Mouse (Mus musculus): ENCODE measurements around the gene Sdr9c7. TPM values are rescaled to one million over a fixed set of nuclear protein-coding genes. Genes with fewer than 3 reads are reported as not detected.

Sdr9c7 gene
- polyA plus RNA-seq, 2 experiments = 1.0 to 1.4 TPM

- TF ChIP-seq POLR2A (IDR thresholded peaks at IDR 0.05; ENCODE audit: borderline replicate concordance, extremely low read depth, insufficient read depth, insufficient read length) = no peak
- Histone ChIP-seq H3K9ac (ENCODE audit: low read depth, low read length, severe bottlenecking) (no peak overlapping the region), H3K4me3 (replicated peaks; ENCODE audit: low read length) (no peak overlapping the region), H3K9me3 (ENCODE audit: control insufficient read depth, low read length) (no peaks in the 10 kb centered on the region), H3K36me3 (ENCODE audit: control insufficient read depth, insufficient read depth, low read length) (no peaks in the 10 kb centered on the region), H3K4me2 (replicated peaks; ENCODE audit: low read depth, low read length, severe bottlenecking) (no peak overlapping the region), H3K27ac (replicated peaks; ENCODE audit: low read depth, low read length) (no peak overlapping the region), H3K4me1 (ENCODE audit: control insufficient read depth, insufficient read depth, low read length) (no peaks in the 10 kb centered on the region), H3K27me3 (ENCODE audit: control insufficient read depth, insufficient read depth, low read length) (no peaks in the 10 kb centered on the region)
- WGBS = 79% methylated on average over 9 of the region's 9 CpGs
- ATAC-seq (ENCODE audit: low FRiP score, low read depth) (no peak), DNase-seq (ENCODE audit: low spot score) (no peak)
Measured at GRCm38 (mm10) chr10:127951390-127951789, 53.1 kb downstream of the Sdr9c7 start.

- no peaks in the 10 kb centered on the region for H3K27me3 ChIP-seq (ENCODE audit: control insufficient read depth, insufficient read depth, low read length)
- no peaks in the 10 kb centered on the region for H3K36me3 ChIP-seq (ENCODE audit: control insufficient read depth, insufficient read depth, low read length)
- ATAC-seq (ENCODE audit: low FRiP score, low read depth) = no peak
- no peaks in the 10 kb centered on the region for H3K9me3 ChIP-seq (ENCODE audit: control insufficient read depth, low read length)
- no peak overlapping the region for H3K27ac ChIP-seq (replicated peaks; ENCODE audit: low read depth, low read length)
- WGBS = 71% methylated on average over 4 of the region's 4 CpGs
- H3K4me3 ChIP-seq (replicated peaks; ENCODE audit: low read length) = no peak overlapping the region
- H3K4me1 ChIP-seq (ENCODE audit: control insufficient read depth, insufficient read depth, low read length) = no peaks in the 10 kb centered on the region
- no peak overlapping the region for H3K9ac ChIP-seq (ENCODE audit: low read depth, low read length, severe bottlenecking)
- no peak for TF ChIP-seq POLR2A (IDR thresholded peaks at IDR 0.05; ENCODE audit: borderline replicate concordance, extremely low read depth, insufficient read depth, insufficient read length)
- no peak for DNase-seq (ENCODE audit: low spot score)
- no peak overlapping the region for H3K4me2 ChIP-seq (replicated peaks; ENCODE audit: low read depth, low read length, severe bottlenecking)
Measured at GRCm38 (mm10) chr10:127951821-127952220, 53.5 kb downstream of the Sdr9c7 start.

- TF ChIP-seq POLR2A (IDR thresholded peaks at IDR 0.05; ENCODE audit: borderline replicate concordance, extremely low read depth, insufficient read depth, insufficient read length) = no peak
- Histone ChIP-seq H3K36me3 (ENCODE audit: control insufficient read depth, insufficient read depth, low read length) (no peaks in the 10 kb centered on the region), H3K4me1 (ENCODE audit: control insufficient read depth, insufficient read depth, low read length) (no peaks in the 10 kb centered on the region)
Measured at GRCm38 (mm10) chr10:127955034-127955433, 56.7 kb downstream of the Sdr9c7 start.

GRCm38 (mm10) chr10:127956168-127956816 lies 58.0 kb downstream of the Sdr9c7 start:
- Histone ChIP-seq H3K9me3 (ENCODE audit: control insufficient read depth, low read length) (no peaks in the 10 kb centered on the region), H3K27ac (replicated peaks; ENCODE audit: low read depth, low read length) (no peak overlapping the region), H3K4me1 (ENCODE audit: control insufficient read depth, insufficient read depth, low read length) (no peaks in the 10 kb centered on the region), H3K4me2 (replicated peaks; ENCODE audit: low read depth, low read length, severe bottlenecking) (no peak overlapping the region), H3K36me3 (ENCODE audit: control insufficient read depth, insufficient read depth, low read length) (no peaks in the 10 kb centered on the region), H3K4me3 (replicated peaks; ENCODE audit: low read length) (no peak overlapping the region), H3K27me3 (ENCODE audit: control insufficient read depth, insufficient read depth, low read length) (no peaks in the 10 kb centered on the region), H3K9ac (ENCODE audit: low read depth, low read length, severe bottlenecking) (no peak overlapping the region)
- TF ChIP-seq POLR2A (IDR thresholded peaks at IDR 0.05; ENCODE audit: borderline replicate concordance, extremely low read depth, insufficient read depth, insufficient read length) = no peak
- DNase-seq (ENCODE audit: low spot score) = peak; percentile 59
- no peak for ATAC-seq (ENCODE audit: low FRiP score, low read depth)
- 55% methylated on average over 16 of the region's 16 CpGs for WGBS

More at GRCm38 (mm10) chr10:127955034-127955433, 56.7 kb downstream of the Sdr9c7 start:
- Histone ChIP-seq H3K27me3 (ENCODE audit: control insufficient read depth, insufficient read depth, low read length) (no peaks in the 10 kb centered on the region), H3K27ac (replicated peaks; ENCODE audit: low read depth, low read length) (no peak overlapping the region), H3K9ac (ENCODE audit: low read depth, low read length, severe bottlenecking) (no peak overlapping the region), H3K4me2 (replicated peaks; ENCODE audit: low read depth, low read length, severe bottlenecking) (no peak overlapping the region), H3K9me3 (ENCODE audit: control insufficient read depth, low read length) (no peaks in the 10 kb centered on the region), H3K4me3 (replicated peaks; ENCODE audit: low read length) (no peak overlapping the region)
- ATAC-seq (ENCODE audit: low FRiP score, low read depth) (no peak), DNase-seq (ENCODE audit: low spot score) (no peak)
- WGBS = 69% methylated on average over 4 of the region's 4 CpGs

GRCm38 (mm10) chr10:127959161-127959679 lies 60.9 kb downstream of the Sdr9c7 start:
- WGBS = 88% methylated on average over 7 of the region's 7 CpGs
- ATAC-seq (ENCODE audit: low FRiP score, low read depth) (no peak), DNase-seq (ENCODE audit: low spot score) (no peak)

More at GRCm38 (mm10) chr10:127959161-127959679, 60.9 kb downstream of the Sdr9c7 start:
- Histone ChIP-seq H3K4me1 (ENCODE audit: control insufficient read depth, insufficient read depth, low read length) (no peaks in the 10 kb centered on the region), H3K36me3 (ENCODE audit: control insufficient read depth, insufficient read depth, low read length) (no peaks in the 10 kb centered on the region), H3K4me3 (replicated peaks; ENCODE audit: low read length) (no peak overlapping the region), H3K9ac (ENCODE audit: low read depth, low read length, severe bottlenecking) (no peak overlapping the region), H3K27me3 (ENCODE audit: control insufficient read depth, insufficient read depth, low read length) (no peaks in the 10 kb centered on the region), H3K9me3 (ENCODE audit: control insufficient read depth, low read length) (no peaks in the 10 kb centered on the region), H3K27ac (replicated peaks; ENCODE audit: low read depth, low read length) (no peak overlapping the region), H3K4me2 (replicated peaks; ENCODE audit: low read depth, low read length, severe bottlenecking) (no peak overlapping the region)
- TF ChIP-seq POLR2A (IDR thresholded peaks at IDR 0.05; ENCODE audit: borderline replicate concordance, extremely low read depth, insufficient read depth, insufficient read length) = no peak

Other genes starting within 250 kb of the Sdr9c7 start
- 12.3 and 13.9 TPM in 2 replicates for gene Nemp1, start 231.6 kb upstream of the Sdr9c7 start, polyA plus RNA-seq (2012; rRNA removed)
- gene Nemp1, start 231.6 kb upstream of the Sdr9c7 start, polyA plus RNA-seq (2014; fragmentation: Nextera tagmentation; extraction: Ambion mirVana) = 9.0 and 10.2 TPM in 2 replicates
- gene Nab2, start 229.9 kb upstream of the Sdr9c7 start, polyA plus RNA-seq (2012; rRNA removed) = 64.5 and 68.3 TPM in 2 replicates
- gene Nab2, start 229.9 kb upstream of the Sdr9c7 start, polyA plus RNA-seq (2014; fragmentation: Nextera tagmentation; extraction: Ambion mirVana) = 16.4 and 19.9 TPM in 2 replicates
- gene Myo1a, start 193.3 kb upstream of the Sdr9c7 start, polyA plus RNA-seq (2012; rRNA removed) = 1.2 and 1.7 TPM in 2 replicates
- 0.30 and 0.48 TPM in 2 replicates for gene Myo1a, start 193.3 kb upstream of the Sdr9c7 start, polyA plus RNA-seq (2014; fragmentation: Nextera tagmentation; extraction: Ambion mirVana)
- 0.58 and 15.2 TPM in 2 replicates for gene Tac2, start 174.0 kb upstream of the Sdr9c7 start, polyA plus RNA-seq (2012; rRNA removed)
- 0.44 and 0.84 TPM in 2 replicates for gene Tac2, start 174.0 kb upstream of the Sdr9c7 start, polyA plus RNA-seq (2014; fragmentation: Nextera tagmentation; extraction: Ambion mirVana)
- gene Zbtb39, start 159.0 kb upstream of the Sdr9c7 start, polyA plus RNA-seq (2012; rRNA removed) = 10.7 and 12.5 TPM in 2 replicates
- gene Zbtb39, start 159.0 kb upstream of the Sdr9c7 start, polyA plus RNA-seq (2014; fragmentation: Nextera tagmentation; extraction: Ambion mirVana) = 4.2 and 4.4 TPM in 2 replicates
- gene Gpr182, start 146.8 kb upstream of the Sdr9c7 start, polyA plus RNA-seq (2012; rRNA removed) = 0.88 and 1.4 TPM in 2 replicates
- gene Gpr182, start 146.8 kb upstream of the Sdr9c7 start, polyA plus RNA-seq (2014; fragmentation: Nextera tagmentation; extraction: Ambion mirVana) = 0.39 and 0.40 TPM in 2 replicates
- 0.11 and 0.12 TPM in 2 replicates for gene Rdh1, start 138.8 kb upstream of the Sdr9c7 start, polyA plus RNA-seq (2012; rRNA removed)
- gene Rdh1, start 138.8 kb upstream of the Sdr9c7 start, polyA plus RNA-seq (2014; fragmentation: Nextera tagmentation; extraction: Ambion mirVana) = 0.08 TPM in 1 of 2 replicates, not detected in the other
- 0.15 and 0.16 TPM in 2 replicates for gene Rdh16f1, start 138.7 kb upstream of the Sdr9c7 start, polyA plus RNA-seq (2012; rRNA removed)
- 0.59 TPM in 1 of 2 replicates, not detected in the other for gene Rdh16f1, start 138.7 kb upstream of the Sdr9c7 start, polyA plus RNA-seq (2014; fragmentation: Nextera tagmentation; extraction: Ambion mirVana)
- 0.26 and 0.33 TPM in 2 replicates for gene Rdh9, start 122.1 kb upstream of the Sdr9c7 start, polyA plus RNA-seq (2012; rRNA removed)
- 0.30 TPM in 1 of 2 replicates, not detected in the other for gene Rdh9, start 122.1 kb upstream of the Sdr9c7 start, polyA plus RNA-seq (2014; fragmentation: Nextera tagmentation; extraction: Ambion mirVana)
- 0.10 TPM in 1 of 2 replicates, not detected in the other for gene Rdh16, start 97.4 kb upstream of the Sdr9c7 start, polyA plus RNA-seq (2012; rRNA removed)
- 0.06 TPM in 1 of 2 replicates, not detected in the other for gene Rdh16, start 97.4 kb upstream of the Sdr9c7 start, polyA plus RNA-seq (2014; fragmentation: Nextera tagmentation; extraction: Ambion mirVana)
- gene Rdh19, start 48.6 kb upstream of the Sdr9c7 start, polyA plus RNA-seq (2012; rRNA removed) = not detected in 2 replicates
- gene Rdh19, start 48.6 kb upstream of the Sdr9c7 start, polyA plus RNA-seq (2014; fragmentation: Nextera tagmentation; extraction: Ambion mirVana) = not detected in 2 replicates
- gene Rdh16f2, start 32.0 kb upstream of the Sdr9c7 start, polyA plus RNA-seq (2012; rRNA removed) = not detected in 2 replicates
- not detected in 2 replicates for gene Rdh16f2, start 32.0 kb upstream of the Sdr9c7 start, polyA plus RNA-seq (2014; fragmentation: Nextera tagmentation; extraction: Ambion mirVana)
- gene Rdh7, start 9.7 kb upstream of the Sdr9c7 start, polyA plus RNA-seq (2012; rRNA removed) = 0.05 TPM in 1 of 2 replicates, not detected in the other
- not detected in 2 replicates for gene Rdh7, start 9.7 kb upstream of the Sdr9c7 start, polyA plus RNA-seq (2014; fragmentation: Nextera tagmentation; extraction: Ambion mirVana)
- not detected in 2 replicates for gene Hsd17b6, start 109.1 kb downstream of the Sdr9c7 start, polyA plus RNA-seq (2012; rRNA removed)
- gene Hsd17b6, start 109.1 kb downstream of the Sdr9c7 start, polyA plus RNA-seq (2014; fragmentation: Nextera tagmentation; extraction: Ambion mirVana) = not detected in 2 replicates
- gene Prim1, start 116.7 kb downstream of the Sdr9c7 start, polyA plus RNA-seq (2012; rRNA removed) = 47.6 and 59.5 TPM in 2 replicates
- gene Prim1, start 116.7 kb downstream of the Sdr9c7 start, polyA plus RNA-seq (2014; fragmentation: Nextera tagmentation; extraction: Ambion mirVana) = 73.9 and 76.5 TPM in 2 replicates
- gene Naca, start 137.1 kb downstream of the Sdr9c7 start, polyA plus RNA-seq (2012; rRNA removed) = 362 and 554 TPM in 2 replicates
- gene Naca, start 137.1 kb downstream of the Sdr9c7 start, polyA plus RNA-seq (2014; fragmentation: Nextera tagmentation; extraction: Ambion mirVana) = 844 and 893 TPM in 2 replicates
- gene Ptges3, start 160.4 kb downstream of the Sdr9c7 start, polyA plus RNA-seq (2012; rRNA removed) = 78.0 and 93.0 TPM in 2 replicates
- 450 and 461 TPM in 2 replicates for gene Ptges3, start 160.4 kb downstream of the Sdr9c7 start, polyA plus RNA-seq (2014; fragmentation: Nextera tagmentation; extraction: Ambion mirVana)
- gene Atp5b, start 184.8 kb downstream of the Sdr9c7 start, polyA plus RNA-seq (2012; rRNA removed) = 1,269 and 2,071 TPM in 2 replicates
- gene Atp5b, start 184.8 kb downstream of the Sdr9c7 start, polyA plus RNA-seq (2014; fragmentation: Nextera tagmentation; extraction: Ambion mirVana) = 1,908 and 2,011 TPM in 2 replicates
- 28.3 and 31.1 TPM in 2 replicates for gene Baz2a, start 193.1 kb downstream of the Sdr9c7 start, polyA plus RNA-seq (2012; rRNA removed)
- gene Baz2a, start 193.1 kb downstream of the Sdr9c7 start, polyA plus RNA-seq (2014; fragmentation: Nextera tagmentation; extraction: Ambion mirVana) = 17.5 and 18.2 TPM in 2 replicates